Mouse (Mus musculus): ENCODE results near the gene Ucp2.

- TF ChIP-seq CTCF (conservative IDR thresholded peaks at IDR 0.05; ENCODE audit: low read length): no peak
- no peak for TF ChIP-seq NANOG (IDR thresholded peaks at IDR 0.05; ENCODE audit: borderline replicate concordance, low read length)
- no peak for TF ChIP-seq POU5F1 (IDR thresholded peaks at IDR 0.05; ENCODE audit: borderline replicate concordance, low read length)
These were observed 26.2 kb upstream of the Ucp2 start for GRCm38 (mm10) chr7:100466781-100467510.
